Mouse (Mus musculus) layer of hippocampus, postnatal 36 days (tissue): ENCODE measurements around the gene Lipa. TPM values are rescaled to one million over a fixed set of nuclear protein-coding genes. Genes with fewer than 3 reads are reported as not detected.

Experiments used
- DNase-seq, 2 experiments: peaks; one replicate each; pipeline ENCODE4 v3.0.0; 2022
- total RNA-seq, 2 experiments: library from RNA; stranded (reverse); gene quantifications; 2 replicates each; pipeline ENCODE4 v1.2.3; 2021

The Lipa gene
- total RNA-seq, result 10 to 100 TPM; 20.2 to 20.5 TPM

DNA sequence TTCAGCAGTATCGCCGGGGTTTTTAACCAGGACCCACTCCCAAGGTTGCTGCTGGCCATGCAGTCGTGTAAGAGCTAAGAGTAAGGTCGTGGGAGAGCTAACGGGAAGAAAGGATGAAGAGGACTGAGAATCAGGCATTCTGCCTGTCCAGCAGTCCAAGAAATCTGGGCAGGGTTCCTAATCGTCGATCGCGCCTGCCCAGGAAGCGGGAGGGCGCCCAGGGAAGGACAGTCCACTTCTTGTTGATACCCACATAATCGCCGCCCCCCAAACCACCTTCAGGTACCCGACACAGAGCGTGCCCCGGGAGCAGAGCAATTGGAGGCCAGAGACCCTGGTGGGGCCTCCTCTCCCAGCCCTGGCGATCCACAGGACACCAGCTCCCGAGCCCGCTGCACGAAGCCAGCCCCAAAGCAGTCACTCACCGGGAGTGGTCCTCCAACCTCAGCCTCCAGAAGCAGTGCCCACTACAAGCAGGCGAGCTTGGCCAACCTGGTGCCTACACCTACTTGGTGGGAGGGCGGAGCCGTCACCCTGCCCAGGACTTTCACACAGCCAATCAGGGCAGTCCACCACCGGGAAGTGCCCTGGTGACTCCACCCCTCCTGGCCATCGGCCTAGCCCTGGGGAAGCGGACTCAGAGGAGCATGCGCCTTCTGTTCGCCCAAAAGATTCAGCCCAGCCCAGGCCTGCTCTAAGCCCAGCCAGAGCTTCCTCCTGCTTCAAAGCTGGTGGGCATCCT is at the start of gene Lipa:
Lipa (minus strand) TSS at position 534 of the 742 bp plus-strand sequence.
- peak; percentile 91 to 95 for DNase-seq

GRCm38 (mm10) chr19:34573650-34574049 is 46.4 kb upstream of the Lipa start:
- DNase-seq, result no peak

- no peak for DNase-seq
Measured at GRCm38 (mm10) chr19:34571080-34571479, 43.8 kb upstream of the Lipa start.

DNA sequence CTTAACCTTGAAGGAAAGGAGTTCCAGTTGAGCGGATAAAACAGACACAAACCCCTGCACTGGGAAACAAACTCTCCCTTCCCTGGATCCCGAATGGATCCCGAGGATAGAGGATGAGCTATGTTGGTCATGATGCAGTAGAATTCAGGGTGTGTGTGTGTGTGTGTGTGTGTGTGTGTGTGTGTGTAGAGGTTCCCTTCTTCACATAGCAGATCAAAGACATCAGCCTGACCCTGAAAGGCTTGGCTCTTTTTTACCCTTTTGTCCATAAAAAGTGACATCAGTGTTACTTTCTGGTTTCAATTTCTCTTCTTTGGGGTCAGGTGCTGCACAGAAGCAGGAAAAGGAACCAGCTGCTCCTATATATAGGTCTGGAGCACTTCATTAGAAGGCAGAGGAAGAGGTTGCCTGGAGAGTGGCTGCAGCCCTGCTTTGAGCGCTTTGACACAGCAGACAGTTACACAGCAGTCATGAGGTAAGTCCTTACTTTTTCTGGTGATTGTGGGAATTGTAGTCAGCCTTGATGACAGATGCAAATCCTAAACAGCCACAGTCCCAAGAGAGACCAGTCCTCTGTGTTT is 42.7 kb upstream of the Lipa start:
- no peak for DNase-seq

DNA sequence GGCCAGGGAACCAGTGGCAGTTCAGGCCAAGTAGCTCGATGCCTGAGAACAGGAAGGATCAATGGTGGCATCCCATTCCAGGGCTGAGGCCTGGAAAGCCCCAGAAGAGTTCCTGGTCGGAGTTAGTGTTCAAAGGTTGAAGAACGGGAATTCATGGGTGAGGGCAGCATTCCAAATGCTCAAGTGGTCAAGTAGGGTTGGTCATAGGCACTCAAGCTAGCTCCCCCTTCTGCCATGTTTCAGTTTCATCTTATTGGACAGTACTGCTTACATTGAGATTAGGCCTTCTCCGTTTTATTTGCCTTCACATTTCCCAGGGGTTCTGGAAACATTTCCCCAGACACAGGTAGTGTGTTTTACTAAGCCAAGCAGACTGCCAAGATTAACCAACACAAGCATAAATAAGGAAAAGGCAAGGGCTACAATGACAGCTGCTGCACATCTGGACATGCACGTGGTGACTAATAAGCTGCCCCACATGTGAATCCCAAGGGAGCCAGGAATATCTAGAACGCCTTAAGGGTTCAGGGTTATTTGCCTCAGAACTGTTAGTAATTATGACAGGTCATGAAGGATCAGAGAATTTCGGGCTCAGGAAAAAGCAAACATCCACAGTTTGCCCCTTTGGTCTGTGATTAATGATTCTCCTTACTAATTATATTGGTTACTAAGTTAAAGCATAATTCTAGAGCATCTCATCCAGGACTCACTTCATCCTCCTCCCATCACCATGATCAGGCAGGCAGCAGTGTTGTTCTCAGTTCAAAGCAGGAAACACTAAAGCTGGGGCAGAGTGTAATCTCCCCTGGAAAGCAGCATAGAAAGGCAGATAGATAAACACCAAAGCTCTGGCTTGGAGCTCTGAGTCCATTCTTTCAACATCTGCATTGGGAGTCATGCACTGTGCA is 42.0 kb upstream of the Lipa start:
- DNase-seq, result no peak

DNA sequence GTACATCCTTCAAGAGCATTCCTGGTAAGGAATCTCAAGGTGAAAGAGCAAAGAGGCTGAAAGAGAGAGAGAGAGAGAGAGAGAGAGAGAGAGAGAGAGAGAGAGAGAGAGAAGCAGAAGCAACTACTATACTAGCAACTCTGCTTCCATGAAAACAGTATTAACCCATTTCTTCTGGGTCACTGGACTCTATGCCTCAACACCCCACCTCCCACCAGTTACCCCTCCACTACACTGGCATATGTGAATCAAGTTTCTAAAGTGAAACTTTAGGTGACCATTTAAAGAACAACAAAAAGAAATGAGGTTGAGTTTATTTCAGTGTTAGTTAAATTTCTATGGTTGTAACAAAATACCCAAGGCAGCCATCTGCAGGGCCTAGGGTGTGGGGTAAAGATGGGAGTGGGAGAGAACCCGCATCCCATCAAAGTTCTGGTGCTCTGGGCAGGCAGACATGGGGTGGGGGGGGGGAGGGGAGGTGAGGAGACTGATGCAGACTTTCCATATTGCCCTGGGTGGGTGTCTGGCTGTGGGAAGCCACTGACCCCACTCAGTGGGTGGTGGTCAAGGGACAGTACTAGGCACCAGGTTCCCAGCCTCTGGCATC is 39.0 kb upstream of the Lipa start:
- DNase-seq, result no peak

DNA sequence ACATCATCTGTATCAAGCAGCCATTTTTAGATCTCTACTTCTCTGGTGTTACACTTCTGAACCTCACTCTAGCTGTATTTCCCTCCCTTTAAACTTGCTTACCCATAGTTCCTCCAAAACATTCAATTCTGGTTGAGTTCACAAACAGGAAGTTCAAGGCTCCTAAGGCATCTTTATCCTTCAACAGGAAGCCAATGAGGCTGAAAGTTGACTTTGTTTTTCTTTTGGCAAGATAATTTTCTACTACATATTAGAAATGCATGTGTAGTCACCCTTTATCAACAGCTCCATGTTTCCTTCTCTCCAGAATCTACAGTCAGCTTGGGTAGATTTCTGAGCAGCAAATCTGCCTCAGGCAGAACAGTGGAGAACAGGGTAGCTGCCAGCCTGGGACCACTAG is 35.3 kb upstream of the Lipa start:
- no peak for DNase-seq

GRCm38 (mm10) chr19:34556621-34557020 is 29.3 kb upstream of the Lipa start:
- DNase-seq, result no peak

GRCm38 (mm10) chr19:34554061-34554460 is 26.8 kb upstream of the Lipa start:
- no peak for DNase-seq

GRCm38 (mm10) chr19:34553522-34553921 is 26.2 kb upstream of the Lipa start:
- DNase-seq, result no peak

DNA sequence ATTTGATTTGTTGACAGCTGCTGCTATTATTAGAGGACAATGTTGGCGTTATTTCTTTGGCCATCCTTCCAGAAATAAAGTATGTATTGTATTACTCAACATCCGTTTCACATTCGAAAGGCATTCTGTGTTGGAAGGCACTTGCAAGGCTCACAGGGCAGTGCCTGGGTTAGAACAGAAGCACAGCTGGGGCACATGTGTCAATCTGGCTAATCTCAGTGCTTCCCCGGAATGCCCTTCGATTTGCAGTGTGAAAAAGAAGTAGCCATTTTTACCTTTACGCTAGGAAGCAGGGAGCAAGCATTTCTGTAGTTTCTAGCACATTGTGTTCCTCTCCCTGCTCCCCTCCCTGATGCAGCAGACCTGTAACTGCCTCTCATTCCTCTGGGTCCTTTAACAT is 25.7 kb upstream of the Lipa start:
- no peak for DNase-seq

DNA sequence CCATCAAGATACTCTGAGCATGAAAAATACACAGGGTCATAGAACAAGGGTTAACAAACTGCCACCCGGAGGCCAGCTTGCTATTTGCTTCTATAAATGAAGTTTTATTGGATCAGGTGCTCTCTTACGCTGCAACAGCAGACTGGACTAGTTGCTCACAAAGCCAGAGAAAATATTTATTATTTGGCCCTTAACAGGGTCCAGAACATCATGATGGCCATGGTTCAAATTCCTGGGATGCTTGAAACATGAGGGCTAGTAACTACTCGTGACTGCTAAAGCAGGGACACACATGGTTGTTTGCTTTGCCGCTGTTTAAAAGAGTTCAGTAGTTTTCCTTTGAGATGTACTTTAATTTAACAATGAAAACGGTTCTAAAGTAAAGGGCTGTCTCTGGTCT is 24.7 kb upstream of the Lipa start:
- no peak for DNase-seq

- peak; percentile 56 to 62 for DNase-seq
Measured at GRCm38 (mm10) chr19:34550534-34551223, 23.4 kb upstream of the Lipa start, which contains the start of gene Ifit2. Gene Ifit2 (plus strand): TSS chr19:34550694.

- DNase-seq, result no peak
Measured at GRCm38 (mm10) chr19:34550205-34550533, 22.9 kb upstream of the Lipa start.

- peak; percentile 50 to 55 for DNase-seq
Measured at GRCm38 (mm10) chr19:34547976-34548375, 20.7 kb upstream of the Lipa start.

DNA sequence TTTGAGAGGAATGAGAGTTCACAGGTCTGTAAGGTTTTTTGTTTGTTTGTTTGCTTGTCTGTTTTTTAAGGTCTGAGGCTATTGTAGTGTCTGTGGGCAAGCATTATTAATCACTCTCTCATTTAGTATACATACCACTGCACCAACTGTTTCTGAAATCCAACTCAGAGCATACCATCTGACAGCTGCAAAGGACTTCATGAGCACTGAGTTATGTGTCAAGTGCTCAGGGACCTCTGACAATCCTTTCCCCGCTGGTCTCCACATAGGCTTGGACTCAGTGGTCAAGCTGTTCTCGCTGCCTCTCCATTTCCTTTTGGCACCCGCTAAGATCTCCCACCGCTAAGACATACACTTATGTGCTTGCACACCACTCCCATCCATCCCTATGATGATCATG is 18.9 kb upstream of the Lipa start:
- no peak for DNase-seq

DNA sequence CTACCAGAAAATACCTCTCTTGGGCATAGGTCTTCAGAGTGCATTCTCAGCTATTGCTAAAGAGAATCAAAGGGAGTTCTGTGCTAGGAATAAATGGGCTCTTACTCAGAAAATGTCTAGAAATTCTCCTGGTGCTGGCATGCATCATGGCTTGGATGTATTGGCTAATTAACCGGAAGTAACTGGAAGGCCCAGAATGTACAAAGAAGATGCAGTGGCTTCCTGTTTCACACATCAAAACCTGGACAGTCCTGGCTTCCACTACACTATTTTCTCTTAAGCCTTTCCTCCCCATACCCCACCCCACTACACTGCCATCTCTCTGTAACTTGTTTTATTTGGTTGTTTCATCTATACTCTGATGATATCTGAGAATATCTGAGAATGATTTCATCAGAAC is 12.1 kb upstream of the Lipa start:
- no peak for DNase-seq

- DNase-seq, result no peak
Measured at GRCm38 (mm10) chr19:34532061-34532751, 4.9 kb upstream of the Lipa start.

GRCm38 (mm10) chr19:34526321-34526923 is 852 bp downstream of the Lipa start:
- DNase-seq, result no peak

DNA sequence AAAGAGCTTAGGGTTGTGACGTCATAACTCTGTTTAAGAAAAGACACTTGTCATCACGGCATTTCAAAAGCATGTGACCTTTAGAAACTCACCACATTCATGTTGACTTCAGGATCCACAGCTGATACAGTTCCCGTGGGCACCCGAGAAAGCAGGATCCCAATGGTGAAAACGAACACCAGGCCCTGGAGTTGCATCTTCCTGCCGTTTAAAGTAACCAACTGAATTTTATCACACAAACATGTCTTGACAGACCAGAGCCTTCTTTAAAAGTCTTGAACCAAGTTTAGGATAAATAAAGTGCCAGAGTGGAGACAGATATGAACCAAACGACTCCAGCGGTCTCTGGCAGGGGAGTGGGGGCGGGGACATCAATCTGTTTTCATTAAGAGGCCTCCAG is 2.6 kb downstream of the Lipa start:
- no peak for DNase-seq

DNA sequence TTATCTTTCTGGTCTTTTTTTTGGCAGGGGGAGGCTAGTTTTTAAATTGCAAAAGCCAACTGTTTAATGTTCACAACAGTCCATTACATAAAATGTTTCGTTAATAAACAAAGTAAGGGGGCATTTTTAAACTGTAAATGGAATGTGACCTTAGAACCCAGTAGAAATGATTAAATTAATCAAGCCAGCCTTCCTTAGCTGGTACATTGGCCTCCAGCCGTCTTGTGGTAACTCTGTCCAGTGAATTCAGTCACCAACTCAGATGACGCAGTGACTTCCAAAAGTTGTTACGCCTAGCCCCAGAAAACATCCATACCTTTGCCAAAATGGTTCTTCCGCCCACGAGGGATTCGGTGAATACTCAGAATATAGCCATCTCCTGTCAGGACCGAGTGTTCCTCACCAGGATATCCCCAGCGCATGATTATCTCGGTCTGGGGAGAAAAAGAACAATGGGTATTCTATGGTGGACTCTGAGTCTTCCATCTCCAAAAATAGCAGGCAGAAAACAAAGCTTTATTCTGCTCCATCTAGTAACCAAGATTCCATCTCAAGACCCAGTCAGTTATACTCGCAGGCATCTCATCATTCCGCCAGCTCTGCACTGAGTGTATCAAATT is 4.1 kb downstream of the Lipa start:
- no peak for DNase-seq
